ENCODE assay signal across 13 mouse cellular contexts in the genomic region with DNA sequence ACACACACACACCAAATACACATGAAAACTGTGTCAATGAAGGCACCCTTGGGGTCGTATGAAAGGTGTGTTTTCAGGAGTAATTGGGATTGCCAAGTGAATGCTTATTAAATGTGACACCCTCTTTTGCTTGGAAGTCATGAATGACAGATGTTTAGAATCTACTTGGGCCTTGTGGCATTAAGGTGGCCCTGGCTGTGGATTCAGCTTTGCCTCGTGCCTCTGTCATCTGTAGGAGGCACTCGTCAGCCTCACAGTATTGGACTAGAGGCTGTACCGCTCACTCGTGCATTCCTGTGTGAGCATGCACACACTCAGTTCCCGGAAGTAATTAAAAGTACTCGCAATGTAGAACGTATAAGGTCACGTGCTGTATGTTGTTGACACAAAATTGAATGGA.
DNase-seq lines count a peak whose midpoint lies in the region; ATAC-seq lines count a peak whose summit lies in the region.
"Had no signal": no experiment of that assay in that cellular context is flagged by ENCODE, and none has a peak within 500 bp of the region (broad histone marks: within the 10 kb centered on the region; RNA-seq: fewer than 3 reads in every experiment).

No protein-coding gene starts in this region.

- no peaks in the 10 kb centered on the region for H3K27me3 ChIP-seq in hindbrain, embryonic 11.5 days (ENCODE audit: control insufficient read depth, insufficient read depth, low read length)
- peaks cover 8% of the 10 kb centered on the region; the same call in 1 of the 2 replicates for H3K27me3 ChIP-seq in hindbrain, embryonic 10.5 days (ENCODE audit: insufficient read depth, poor library complexity, severe bottlenecking)
- no peaks in the 10 kb centered on the region for H3K27me3 ChIP-seq in neural tube, embryonic 14.5 days (ENCODE audit: control insufficient read depth, insufficient read depth, low read length)
- no peaks in the 10 kb centered on the region for H3K27me3 ChIP-seq in neural tube, embryonic 15.5 days (replicated peaks)
- peaks cover 6% of the 10 kb centered on the region; the same call in 1 of the 2 replicates for H3K27me3 ChIP-seq in hindbrain, embryonic 13.5 days

- H3K27ac ChIP-seq in hindbrain, embryonic 11.5 days (ENCODE audit: low read depth, low read length) = peak overlapping the region; percentile 69
- H3K27ac ChIP-seq in hindbrain, embryonic 10.5 days = no peak overlapping the region
- peak overlapping the region; percentile 73; the same call in 1 of the 2 replicates for H3K27ac ChIP-seq in neural tube, embryonic 14.5 days (ENCODE audit: low read depth, low read length)
- H3K27ac ChIP-seq in neural tube, embryonic 15.5 days (replicated peaks) = no peak overlapping the region
- peak overlapping the region; percentile 84; the same call in 1 of the 2 replicates for H3K27ac ChIP-seq in hindbrain, embryonic 13.5 days
- H3K27ac ChIP-seq: heart, adult 2 months; macrophage had no signal

- WGBS in hindbrain, embryonic 11.5 days = 79% methylated on average over 9 of the region's 9 CpGs
- WGBS in hindbrain, embryonic 10.5 days = 83% methylated on average over 9 of the region's 9 CpGs
- WGBS in neural tube, embryonic 14.5 days = 71% methylated on average over 9 of the region's 9 CpGs
- WGBS in neural tube, embryonic 15.5 days = 69% methylated on average over 9 of the region's 9 CpGs
- WGBS in hindbrain, embryonic 13.5 days = 66% methylated on average over 9 of the region's 9 CpGs

- no peak overlapping the region; the same call in 1 of the 2 replicates for H3K4me2 ChIP-seq in hindbrain, embryonic 11.5 days (replicated peaks; ENCODE audit: low read depth, low read length)
- H3K4me2 ChIP-seq in neural tube, embryonic 14.5 days (ENCODE audit: low read depth, low read length) = no peak overlapping the region
- H3K4me2 ChIP-seq in neural tube, embryonic 15.5 days = no peak overlapping the region
- H3K4me2 ChIP-seq in hindbrain, embryonic 13.5 days = no peak overlapping the region
- H3K4me2 ChIP-seq: liver, embryonic 11.5 days had no signal

- no peak overlapping the region for H3K4me3 ChIP-seq in hindbrain, embryonic 11.5 days (ENCODE audit: low read depth, low read length)
- H3K4me3 ChIP-seq in hindbrain, embryonic 10.5 days = no peak overlapping the region
- no peak overlapping the region for H3K4me3 ChIP-seq in neural tube, embryonic 14.5 days (ENCODE audit: low read depth, low read length)
- no peak overlapping the region for H3K4me3 ChIP-seq in neural tube, embryonic 15.5 days (replicated peaks)
- H3K4me3 ChIP-seq in hindbrain, embryonic 13.5 days = no peak overlapping the region
- H3K4me3 ChIP-seq: heart, adult 2 months had no signal

- DNase-seq in hindbrain, embryonic 11.5 days (ENCODE audit: low spot score) = no peak
- DNase-seq in hindbrain, embryonic 10.5 days (ENCODE audit: low spot score) = no peak
- peak; percentile 45 for DNase-seq in retina, embryonic 14.5 days (ENCODE audit: low spot score)
- DNase-seq in ovary, postnatal 10 days (ENCODE audit: low spot score) = no peak
- no peak for DNase-seq in gastrocnemius, adult 8-10 months (ENCODE audit: low spot score in 2 of 2)
- DNase-seq: cerebellum, adult 18-20 months; heart, adult 2 months had no signal

- no peak overlapping the region for H3K9ac ChIP-seq in hindbrain, embryonic 11.5 days (ENCODE audit: low read depth, low read length)
- H3K9ac ChIP-seq in neural tube, embryonic 14.5 days (replicated peaks; ENCODE audit: low read depth, low read length) = no peak overlapping the region
- H3K9ac ChIP-seq in neural tube, embryonic 15.5 days (replicated peaks) = no peak overlapping the region
- H3K9ac ChIP-seq in hindbrain, embryonic 13.5 days = no peak overlapping the region

- H3K9me3 ChIP-seq in hindbrain, embryonic 11.5 days (ENCODE audit: control insufficient read depth, low read length) = no peaks in the 10 kb centered on the region
- no peaks in the 10 kb centered on the region for H3K9me3 ChIP-seq in hindbrain, embryonic 10.5 days
- no peaks in the 10 kb centered on the region for H3K9me3 ChIP-seq in neural tube, embryonic 14.5 days (ENCODE audit: control insufficient read depth, low read length)
- no peaks in the 10 kb centered on the region for H3K9me3 ChIP-seq in neural tube, embryonic 15.5 days (replicated peaks)
- no peaks in the 10 kb centered on the region for H3K9me3 ChIP-seq in hindbrain, embryonic 13.5 days

- ATAC-seq in hindbrain, embryonic 11.5 days (ENCODE audit: low FRiP score) = no peak
- no peak for ATAC-seq in neural tube, embryonic 14.5 days (ENCODE audit: low read depth)
- ATAC-seq in neural tube, embryonic 15.5 days (ENCODE audit: low FRiP score) = no peak
- no peak for ATAC-seq in hindbrain, embryonic 13.5 days (ENCODE audit: low FRiP score)
- ATAC-seq: intestine, postnatal 0 days had no signal

- no peaks in the 10 kb centered on the region for H3K36me3 ChIP-seq in hindbrain, embryonic 11.5 days (ENCODE audit: control insufficient read depth, insufficient read depth, low read length)
- no peaks in the 10 kb centered on the region for H3K36me3 ChIP-seq in hindbrain, embryonic 10.5 days
- no peaks in the 10 kb centered on the region for H3K36me3 ChIP-seq in neural tube, embryonic 14.5 days (ENCODE audit: control insufficient read depth, insufficient read depth, low read length)
- H3K36me3 ChIP-seq in neural tube, embryonic 15.5 days = no peaks in the 10 kb centered on the region
- no peaks in the 10 kb centered on the region for H3K36me3 ChIP-seq in hindbrain, embryonic 13.5 days

- H3K4me1 ChIP-seq in hindbrain, embryonic 11.5 days (replicated peaks; ENCODE audit: control insufficient read depth, insufficient read depth, low read length) = no peaks in the 10 kb centered on the region
- H3K4me1 ChIP-seq in hindbrain, embryonic 10.5 days (replicated peaks) = peaks cover 28% of the 10 kb centered on the region
- H3K4me1 ChIP-seq in neural tube, embryonic 14.5 days (ENCODE audit: control insufficient read depth, insufficient read depth, low read length) = peaks cover 13% of the 10 kb centered on the region; the same call in 1 of the 2 replicates
- H3K4me1 ChIP-seq in neural tube, embryonic 15.5 days = peaks cover 40% of the 10 kb centered on the region
- peaks cover 39% of the 10 kb centered on the region for H3K4me1 ChIP-seq in hindbrain, embryonic 13.5 days (replicated peaks)

Comparison
In these comparisons a context has a peak if more than half of its experiments do, and no peak if none do; other contexts are left out.
1. H3K27ac ChIP-seq: peak in hindbrain, embryonic 11.5 days (single experiment), neural tube, embryonic 14.5 days (single experiment) and hindbrain, embryonic 13.5 days (single experiment); none in hindbrain, embryonic 10.5 days (single experiment) and neural tube, embryonic 15.5 days (single experiment).